Mouse (Mus musculus) monocyte, adult 2 months (primary cell): ENCODE data around the gene Nsun5.

ENCODE experiments used
- DNase-seq, 2 experiments: peaks; one replicate each; pipeline ENCODE4 v3.0.0; 2022; ENCODE audit warnings: low spot score in 2 of 2, low read depth in 1 of 2

Gene Nsun5

DNA sequence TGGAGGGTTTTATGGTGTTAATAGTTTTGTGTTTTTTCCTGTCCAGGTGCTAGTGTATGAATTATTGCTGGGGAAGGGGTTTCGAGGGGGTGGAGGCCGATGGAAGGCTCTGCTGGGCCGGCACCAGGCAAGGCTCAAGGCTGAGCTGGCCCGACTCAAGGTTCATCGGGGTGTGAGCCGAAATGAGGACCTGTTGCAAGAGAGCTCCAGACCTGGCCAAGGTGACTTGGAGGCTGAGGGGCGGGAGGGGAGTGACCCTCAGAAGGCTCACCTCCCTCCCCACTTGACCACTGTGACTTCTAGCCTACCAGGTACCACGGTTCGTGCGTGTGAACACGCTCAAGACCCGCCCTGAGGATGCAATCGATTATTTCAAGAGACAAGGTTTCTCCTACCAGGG lies 1.4 kb downstream of the Nsun5 start:
- no peak for DNase-seq

GRCm38 (mm10) chr5:135373601-135374000 lies 3.8 kb downstream of the Nsun5 start:
- DNase-seq = no peak

GRCm38 (mm10) chr5:135375167-135375566 lies 5.4 kb downstream of the Nsun5 start:
- no peak for DNase-seq

DNA sequence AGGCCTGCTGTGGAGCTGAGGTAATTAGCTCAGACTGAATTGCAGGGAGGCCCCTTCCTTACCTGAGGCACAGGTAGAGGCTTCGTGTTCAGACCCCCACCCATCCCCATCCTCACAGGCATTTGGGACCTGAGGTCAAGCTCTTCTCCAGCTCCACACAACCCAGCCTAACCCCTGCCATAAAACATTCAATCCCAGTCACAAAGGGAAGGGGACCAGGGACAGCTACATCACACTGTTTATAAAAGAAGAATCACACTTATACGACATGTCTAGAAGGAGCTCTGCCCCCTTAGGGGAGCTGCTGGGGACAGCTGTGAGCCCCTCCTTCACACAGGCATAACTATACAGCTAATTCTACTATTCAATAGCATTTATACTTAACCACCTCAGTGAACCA lies 6.6 kb downstream of the Nsun5 start:
- DNase-seq = no peak

GRCm38 (mm10) chr5:135380681-135381080 lies 10.9 kb downstream of the Nsun5 start:
- no peak for DNase-seq

DNA sequence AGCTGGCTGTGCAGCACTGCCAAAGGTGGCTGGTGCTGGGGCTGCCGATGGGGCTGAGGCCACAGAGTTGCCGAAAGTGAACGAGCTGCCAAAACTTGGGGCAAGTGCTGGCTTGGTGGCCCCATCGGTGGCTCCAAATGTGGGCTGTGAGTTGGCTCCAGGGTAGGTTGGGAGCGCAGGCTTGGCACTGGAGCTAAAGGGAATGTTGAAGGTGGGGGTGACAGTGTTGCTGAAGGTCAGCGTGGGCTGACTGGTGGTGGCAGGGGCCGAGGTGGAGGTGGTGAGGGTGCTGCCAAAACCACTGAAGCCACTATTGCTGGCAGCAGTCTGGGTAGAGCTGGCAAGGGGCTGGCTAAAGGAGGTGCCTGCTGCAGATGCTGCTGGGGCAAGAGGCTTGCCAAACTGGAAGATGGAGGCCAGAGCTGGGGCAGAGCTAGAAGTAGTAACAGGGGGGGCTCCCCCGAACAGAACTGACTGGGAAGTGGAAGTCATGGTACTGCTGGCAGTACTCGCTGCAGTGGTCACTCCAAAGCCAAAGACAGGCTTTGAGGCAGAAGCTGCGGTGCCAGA lies 11.7 kb downstream of the Nsun5 start:
- no peak for DNase-seq

DNA sequence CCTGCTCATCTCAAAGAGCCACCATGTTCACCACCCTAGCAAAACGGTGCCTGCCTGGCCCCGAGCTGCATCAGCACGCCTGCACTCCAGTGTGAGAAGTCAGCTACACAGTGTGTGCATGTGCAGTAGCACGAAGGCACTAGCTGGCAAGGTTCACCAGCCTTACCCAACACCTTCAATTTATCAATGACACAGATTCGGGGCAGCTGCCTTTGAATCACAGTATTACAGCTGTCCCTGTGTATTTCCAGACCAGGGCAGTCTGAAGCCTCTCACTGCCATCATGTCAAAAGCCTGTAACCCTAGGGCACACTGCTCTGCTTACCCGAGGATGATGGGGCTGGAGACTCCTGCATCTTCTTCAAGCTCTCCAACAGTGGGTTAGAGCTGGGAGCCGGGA lies 13.0 kb downstream of the Nsun5 start:
- no peak for DNase-seq

GRCm38 (mm10) chr5:135383771-135384170 lies 14.0 kb downstream of the Nsun5 start:
- no peak for DNase-seq

- DNase-seq = peak; percentile 41 to 68
Measured at GRCm38 (mm10) chr5:135394004-135394823, 24.5 kb downstream of the Nsun5 start, which contains the start of gene Pom121. TSS of gene Pom121 (minus strand) at chr5:135394546.

- DNase-seq = no peak
Measured at GRCm38 (mm10) chr5:135395826-135396225, 26.1 kb downstream of the Nsun5 start.

- DNase-seq = no peak
Measured at GRCm38 (mm10) chr5:135399382-135399781, 29.6 kb downstream of the Nsun5 start.

GRCm38 (mm10) chr5:135400244-135400643 lies 30.5 kb downstream of the Nsun5 start:
- DNase-seq = peak; percentile 16 to 59

DNA sequence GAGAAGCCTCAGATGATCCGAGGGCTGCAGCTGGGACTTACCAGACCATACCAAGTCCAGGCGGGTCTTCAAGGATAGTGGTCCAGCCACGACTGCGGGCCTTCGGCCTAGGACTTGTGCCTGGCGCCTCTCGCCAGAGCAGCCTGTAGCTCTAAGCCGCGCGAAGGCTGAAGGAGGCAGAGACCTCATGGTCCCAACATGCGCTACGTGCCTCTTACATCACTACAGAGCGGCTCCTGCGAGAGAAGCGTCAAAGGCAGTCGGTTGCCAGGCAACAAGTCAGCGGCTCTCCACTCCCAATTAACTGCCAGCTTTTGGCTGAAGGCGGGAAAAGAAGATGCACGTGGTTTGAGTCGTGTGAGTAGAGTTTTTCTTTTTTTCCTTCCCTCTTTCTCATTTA lies 34.9 kb downstream of the Nsun5 start:
- no peak for DNase-seq

DNA sequence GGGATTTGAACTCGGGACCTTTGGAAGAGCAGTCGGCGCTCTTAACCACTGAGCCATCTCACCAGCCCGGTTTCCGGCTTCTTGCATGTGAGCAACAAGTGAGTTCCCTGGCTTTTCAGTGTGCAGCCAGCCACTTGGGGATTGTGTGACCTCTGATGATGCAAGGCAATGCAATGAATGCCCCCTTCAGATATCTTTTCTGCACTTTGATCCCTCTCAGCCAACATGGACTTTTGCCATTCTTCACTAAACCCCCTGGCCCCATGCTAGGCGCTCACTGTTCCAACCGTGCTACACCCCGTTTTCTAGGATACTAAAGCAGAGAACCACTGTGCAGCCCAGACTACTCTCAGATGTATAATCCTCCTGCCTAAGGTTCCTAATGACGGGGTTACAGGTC lies 35.7 kb downstream of the Nsun5 start:
- DNase-seq = no peak

DNA sequence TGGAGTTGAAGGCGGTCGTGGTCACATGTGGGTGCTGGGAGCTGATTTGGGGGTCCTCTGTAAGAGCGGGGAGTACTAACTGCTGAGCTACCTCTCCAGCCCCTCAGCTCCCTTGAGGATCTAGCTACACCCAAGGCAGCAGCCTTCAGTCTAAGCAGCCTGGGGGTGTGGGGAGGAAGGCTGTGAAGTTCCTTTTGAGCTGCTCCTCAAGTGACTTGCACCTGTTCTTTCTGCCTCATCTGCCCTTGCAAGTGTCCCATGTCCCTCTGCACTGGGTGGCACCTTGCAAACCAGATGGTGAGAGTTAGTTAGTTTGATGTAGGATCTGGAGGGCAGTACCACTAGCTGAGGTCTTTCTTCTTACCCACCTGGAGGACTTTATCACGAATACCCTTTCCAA lies 38.4 kb downstream of the Nsun5 start:
- DNase-seq = no peak

DNA sequence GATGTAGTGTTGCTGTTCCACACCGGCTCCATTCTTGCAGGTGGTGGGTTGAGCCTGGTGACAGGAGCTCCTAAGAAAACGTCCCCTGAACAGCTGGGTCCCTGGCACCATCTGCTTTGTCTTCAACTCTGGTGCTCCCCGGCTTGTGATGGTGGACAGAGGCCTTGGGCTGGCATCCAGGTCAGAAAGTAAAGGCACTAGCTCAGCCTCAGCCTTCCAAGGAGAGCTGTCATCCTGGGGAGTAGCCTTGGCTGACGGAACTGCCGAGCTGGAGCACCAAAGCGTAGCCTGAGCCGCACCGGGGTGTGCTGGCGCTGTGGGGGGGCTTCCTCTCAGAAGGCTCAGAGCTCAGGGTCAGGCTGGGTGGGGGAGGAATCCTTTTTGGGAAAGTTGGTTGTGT lies 40.5 kb downstream of the Nsun5 start:
- DNase-seq = no peak
